Mouse (Mus musculus): ENCODE measurements at regions not wholly inside any gene's neighbourhood (a gene's known extent, or its start where the extent isn't known, plus 50 kb on each side); places are given as distances from the start of the nearest gene placed in this dataset.
"Not testable (repeated sequence)": the region's sequence is repeated elsewhere in the genome, so short reads cannot be mapped to it uniquely, and the experiment has no call there.

DNA sequence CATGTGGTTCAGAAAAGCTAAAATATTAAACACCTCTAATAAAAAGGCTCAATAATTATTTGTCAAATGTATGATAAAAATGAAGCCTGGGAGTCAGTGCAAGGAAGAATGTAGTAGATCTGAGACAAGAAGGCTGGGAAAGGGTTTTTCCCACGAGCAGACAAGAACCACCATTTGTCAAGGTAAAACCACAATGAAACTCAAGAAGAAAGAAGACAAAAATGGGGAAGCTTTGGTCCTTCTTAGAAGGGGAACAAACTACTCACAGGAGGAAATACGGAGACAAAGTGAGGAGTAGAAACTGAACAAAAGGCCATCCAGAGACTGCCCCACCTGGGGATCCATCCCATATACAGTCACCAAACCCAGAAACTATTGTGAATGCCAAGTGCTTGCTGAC, 420.0 kb downstream of the Hs3st1 start:
- no peak for DNase-seq (ENCODE audit: low spot score)

DNA sequence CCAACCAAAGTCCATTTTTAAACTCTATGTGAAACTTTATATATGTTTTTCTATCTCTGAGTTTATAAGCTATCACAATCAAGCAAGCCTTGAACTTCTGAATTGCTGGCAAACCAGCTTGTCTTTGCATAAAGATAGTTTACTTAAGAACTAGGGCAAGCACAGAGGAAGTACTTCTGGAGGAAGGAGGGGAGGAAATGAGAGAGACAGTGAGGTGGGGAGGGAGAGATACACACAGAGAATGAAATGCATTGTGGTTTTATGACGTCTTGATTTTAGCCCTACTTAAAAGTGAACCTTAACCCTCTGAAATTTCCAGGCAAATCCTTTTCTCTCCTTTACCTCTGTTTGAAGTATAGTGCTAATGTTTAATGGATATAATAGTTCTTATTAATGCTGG, 421.0 kb downstream of the Hs3st1 start:
- DNase-seq (ENCODE audit: low spot score) = no peak

GRCm38 (mm10) chr5:39325399-39325798, 429.9 kb downstream of the Hs3st1 start:
- peak; percentile 53 for DNase-seq (ENCODE audit: low spot score)

- DNase-seq (ENCODE audit: low spot score) = no peak
These were observed 438.8 kb downstream of the Hs3st1 start for GRCm38 (mm10) chr5:39316478-39316877.

DNA sequence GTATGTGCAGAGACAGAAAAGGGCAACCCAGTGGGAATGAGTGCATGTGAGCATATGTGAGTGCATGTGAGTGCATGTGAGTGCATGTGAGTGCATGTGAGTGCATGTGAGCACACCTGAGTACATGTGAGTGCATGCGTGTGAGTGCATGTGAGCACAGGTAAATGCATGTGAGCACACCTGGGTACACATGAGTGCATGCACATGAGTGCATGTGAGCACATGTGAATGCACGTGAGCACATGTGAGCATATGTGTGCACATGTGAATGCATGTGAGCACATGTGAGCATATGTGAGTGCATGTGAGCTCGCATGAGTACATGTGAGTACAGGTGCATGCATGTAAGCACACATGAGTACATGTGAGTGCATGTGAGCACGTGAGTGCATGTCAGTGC, 434.6 kb upstream of the Clnk start:
- no peak for DNase-seq (ENCODE audit: low spot score)

DNA sequence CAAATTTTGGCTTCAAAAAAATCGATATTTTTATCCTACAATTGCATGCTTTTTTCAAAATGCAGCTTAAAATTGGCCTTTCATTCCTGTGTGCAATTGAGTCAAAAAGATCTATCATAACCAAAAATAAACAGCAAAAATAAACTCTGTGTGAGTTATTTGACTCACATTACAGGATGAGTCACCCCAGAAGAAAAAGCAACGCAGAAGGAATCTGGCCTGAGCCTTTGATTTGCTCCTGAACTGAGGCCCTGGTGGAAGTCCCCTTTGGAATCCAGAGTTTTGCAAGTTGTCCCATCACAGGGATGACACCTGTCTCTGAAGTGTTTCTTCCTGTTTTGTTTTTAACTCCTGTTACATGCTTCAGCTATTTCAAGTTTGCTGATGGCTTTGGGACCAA, 429.2 kb upstream of the Clnk start:
- DNase-seq (ENCODE audit: low spot score) = no peak

DNA sequence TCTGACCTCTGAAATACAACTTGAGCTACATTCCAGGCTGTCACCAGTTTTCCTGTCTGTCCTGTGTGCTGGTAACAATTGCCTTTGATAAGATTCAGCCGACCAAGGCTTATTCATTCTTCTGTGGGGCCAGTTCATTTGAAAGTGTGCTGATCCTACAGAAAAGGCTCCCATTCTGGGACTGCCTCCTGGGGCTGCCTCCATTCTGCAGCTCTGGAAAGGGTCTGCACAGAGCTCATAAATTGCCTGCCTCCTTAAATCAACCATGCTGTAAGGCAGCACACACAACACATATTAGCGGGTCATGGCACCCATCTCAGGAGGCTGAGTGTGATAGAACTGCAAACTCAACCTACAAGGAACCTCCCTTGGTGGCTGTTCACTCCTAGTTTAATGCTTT, 416.2 kb upstream of the Clnk start:
- DNase-seq (ENCODE audit: low spot score) = no peak

GRCm38 (mm10) chr5:39281021-39281420, 404.4 kb upstream of the Clnk start:
- no peak for DNase-seq (ENCODE audit: low spot score)

GRCm38 (mm10) chr5:39273710-39274385, 397.2 kb upstream of the Clnk start:
- DNase-seq (ENCODE audit: low spot score) = no peak

- DNase-seq (ENCODE audit: low spot score) = no peak
These were observed 390.5 kb upstream of the Clnk start for GRCm38 (mm10) chr5:39267106-39267505.

DNA sequence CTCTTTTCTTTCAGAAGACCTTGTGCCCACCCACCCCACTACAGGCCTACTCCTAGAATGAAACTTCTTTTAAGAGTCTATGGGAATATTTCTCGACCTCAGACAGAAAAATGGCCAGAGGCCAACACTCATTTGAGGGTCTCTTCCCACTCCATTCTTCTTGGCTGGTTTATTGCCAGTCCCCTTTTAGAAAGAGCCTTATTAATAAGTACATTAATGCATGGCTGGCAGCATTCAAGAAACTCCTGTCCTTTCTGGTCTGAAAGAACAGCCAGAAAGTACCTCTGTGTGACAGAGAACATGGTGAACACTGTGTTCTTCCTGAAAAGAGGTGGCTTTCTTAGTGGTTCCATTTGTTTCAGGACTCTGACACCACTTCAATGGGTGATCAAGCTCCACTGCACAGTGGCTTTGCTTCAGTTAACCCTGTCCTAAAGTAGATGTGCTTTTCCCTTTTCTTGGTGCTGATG, 384.1 kb upstream of the Clnk start:
- no peak for DNase-seq (ENCODE audit: low spot score)

GRCm38 (mm10) chr5:39257745-39258144, 381.1 kb upstream of the Clnk start:
- DNase-seq (ENCODE audit: low spot score) = no peak

GRCm38 (mm10) chr5:39252206-39252605, 375.6 kb upstream of the Clnk start:
- DNase-seq (ENCODE audit: low spot score) = no peak

GRCm38 (mm10) chr5:39251021-39251420, 374.4 kb upstream of the Clnk start:
- no peak for DNase-seq (ENCODE audit: low spot score)

DNA sequence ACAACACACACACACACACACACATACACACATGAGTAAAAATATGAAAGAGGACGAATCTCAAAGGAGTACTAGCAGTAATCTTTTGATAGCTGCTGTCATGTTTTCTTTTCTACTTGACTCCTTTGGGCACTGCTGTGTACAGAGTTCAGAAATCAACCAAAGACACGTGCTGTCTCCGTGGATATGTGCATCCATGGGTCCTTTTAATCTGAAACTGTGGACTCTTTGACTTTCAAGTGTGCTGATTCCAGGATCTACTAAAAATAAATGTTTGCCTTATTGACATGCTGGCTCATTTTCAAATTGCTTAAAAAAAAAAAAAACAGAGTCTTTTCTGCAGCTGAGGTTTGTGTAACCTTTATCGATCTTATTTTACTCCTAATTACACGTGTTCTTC, 343.1 kb upstream of the Clnk start:
- DNase-seq (ENCODE audit: low spot score) = no peak

GRCm38 (mm10) chr5:39216326-39216725, 339.7 kb upstream of the Clnk start:
- no peak for DNase-seq (ENCODE audit: low spot score)

DNA sequence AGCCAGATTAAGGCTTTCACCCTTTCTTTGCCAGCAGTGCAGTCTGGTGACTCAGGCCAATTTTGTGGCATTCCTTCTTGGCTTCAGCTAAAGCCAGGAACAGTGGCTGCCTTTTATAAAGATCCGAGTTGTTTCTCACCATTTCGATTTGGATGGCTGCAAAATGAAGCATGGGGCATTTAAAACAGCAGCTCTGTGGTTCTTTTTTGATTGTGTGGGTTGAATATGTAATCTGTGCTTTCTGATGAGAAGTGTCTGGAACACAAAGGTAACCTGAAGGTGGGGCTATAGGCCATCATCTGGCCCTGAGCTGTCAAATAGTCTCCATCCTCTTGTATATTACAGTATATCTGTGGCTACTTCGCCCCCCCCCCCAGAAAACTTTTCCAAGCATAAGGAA, 338.4 kb upstream of the Clnk start:
- DNase-seq (ENCODE audit: low spot score) = no peak

DNA sequence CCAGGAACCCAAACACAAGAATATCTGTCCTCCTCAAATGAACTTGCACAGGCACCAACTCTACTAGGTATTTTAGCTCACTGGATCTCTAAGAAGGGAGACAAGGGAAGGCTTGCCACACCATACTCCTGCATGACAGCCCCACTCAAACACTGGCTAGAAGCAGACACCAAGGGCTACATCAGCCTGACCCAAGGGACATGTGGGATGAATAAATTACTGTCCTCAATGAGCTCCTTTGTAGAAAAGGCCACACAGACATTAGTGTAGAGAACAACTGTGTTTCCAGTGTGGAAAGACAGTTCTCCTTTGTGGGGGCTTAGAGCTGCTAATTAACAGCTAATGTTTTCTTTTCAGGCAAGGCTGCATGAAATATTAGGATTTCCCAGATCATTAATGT, 335.9 kb upstream of the Clnk start:
- DNase-seq (ENCODE audit: low spot score) = peak; percentile 10

GRCm38 (mm10) chr5:39198856-39199255, 322.2 kb upstream of the Clnk start:
- DNase-seq (ENCODE audit: low spot score) = no peak

- DNase-seq (ENCODE audit: low spot score) = not testable (repeated sequence)
These were observed 314.5 kb upstream of the Clnk start for GRCm38 (mm10) chr5:39191153-39191552.

- no peak for DNase-seq (ENCODE audit: low spot score)
These were observed 305.2 kb upstream of the Clnk start for GRCm38 (mm10) chr5:39181616-39182402.

GRCm38 (mm10) chr5:39181028-39181427, 304.4 kb upstream of the Clnk start:
- DNase-seq (ENCODE audit: low spot score) = no peak

DNA sequence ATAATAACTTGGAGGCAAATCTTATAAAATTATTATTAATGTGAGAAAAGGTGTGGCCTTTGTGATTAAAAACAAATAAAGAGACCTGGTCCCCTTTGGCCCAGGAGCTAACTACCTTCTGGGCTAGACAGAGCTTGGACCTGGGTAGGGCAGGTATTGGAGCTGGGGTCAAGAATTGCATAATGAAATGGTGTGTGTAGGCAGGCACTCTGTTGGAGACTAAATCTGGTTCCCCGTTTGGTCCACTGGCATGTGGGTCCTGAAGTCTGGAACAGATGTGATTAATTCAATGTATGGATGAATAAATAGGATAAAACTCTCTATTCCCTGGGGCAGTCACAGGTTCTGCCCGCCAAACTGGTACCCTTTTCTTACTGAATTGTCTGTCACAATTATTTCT, 301.3 kb upstream of the Clnk start:
- DNase-seq (ENCODE audit: low spot score) = no peak

- DNase-seq (ENCODE audit: low spot score) = no peak
These were observed 300.3 kb upstream of the Clnk start for GRCm38 (mm10) chr5:39176906-39177305.

Data from layer of hippocampus, adult 9-10 months (tissue).